Mouse (Mus musculus) ES-E14 (cell line): ENCODE data around the gene BC024978. TPM values are rescaled to one million over a fixed set of nuclear protein-coding genes. Genes with fewer than 3 reads are reported as not detected.

Source experiments
- DNase-seq: peaks from one replicate; pipeline ENCODE4 v3.0.0-alpha.2; 2013; ENCODE audit warnings: low read depth, low spot score
- H3K27ac ChIP-seq: 2 replicates; pipeline ENCODE4 v1.5.1; 2012; ENCODE audit warnings: low read depth, mild to moderate bottlenecking, low read length, moderate library complexity, mixed read lengths; ENCODE audit not compliant: poor library complexity, insufficient read depth, severe bottlenecking
- H3K36me3 ChIP-seq: 2 replicates; pipeline ENCODE4 v1.6.1; 2012; ENCODE audit warnings: mild to moderate bottlenecking, low read length, moderate library complexity, mixed read lengths; ENCODE audit not compliant: control insufficient read depth, poor library complexity, insufficient read depth, severe bottlenecking
- H3K4me1 ChIP-seq, 2 experiments: fragments of 150-350 bp in 1 of 2; sonication (generic) in 1 of 2; 2 replicates each; pipeline ENCODE4 v1.6.1; 2012; ENCODE audit warnings: low read length in 2 of 2, mild to moderate bottlenecking in 1 of 2, mixed read lengths in 1 of 2; ENCODE audit not compliant: control insufficient read depth in 2 of 2, insufficient read depth in 2 of 2, poor library complexity in 1 of 2
- H3K4me3 ChIP-seq, 2 experiments: fragments of 150-350 bp in 1 of 2; sonication (generic) in 1 of 2; 2 replicates each; pipeline ENCODE4 v1.5.1; 2012; ENCODE audit warnings: low read length in 2 of 2, low read depth in 1 of 2, mild to moderate bottlenecking in 1 of 2, mixed read lengths in 1 of 2; ENCODE audit not compliant: insufficient read depth in 1 of 2, poor library complexity in 1 of 2, severe bottlenecking in 1 of 2
- H3K9ac ChIP-seq: 2 replicates; pipeline ENCODE4 v1.6.1; 2012; ENCODE audit warnings: low read depth, mild to moderate bottlenecking, low read length, mixed read lengths; ENCODE audit not compliant: poor library complexity, insufficient read depth, severe bottlenecking
- H3K9me3 ChIP-seq: fragments of 150-350 bp; sonication (generic); 2 replicates; pipeline ENCODE4 v1.6.1; 2012; ENCODE audit warnings: low read depth, mild to moderate bottlenecking, low read length; ENCODE audit not compliant: control insufficient read depth, insufficient read depth
- CHD2 ChIP-seq: IDR thresholded peaks from 2 replicates; pipeline ENCODE4 v1.6.1; 2014; ENCODE audit warnings: mild to moderate bottlenecking, low read depth, low read length, inconsistent platforms
- HCFC1 ChIP-seq: IDR thresholded peaks from 2 replicates; pipeline ENCODE4 v1.6.1; 2012; ENCODE audit warnings: low read length, inconsistent platforms, borderline replicate concordance; ENCODE audit not compliant: insufficient read depth
- MAFK ChIP-seq: IDR thresholded peaks from 2 replicates; pipeline ENCODE4 v1.6.1; 2014; ENCODE audit warnings: mild to moderate bottlenecking, low read depth, low read length, inconsistent platforms; ENCODE audit not compliant: insufficient read depth
- ZC3H11A ChIP-seq: IDR thresholded peaks from 2 replicates; pipeline ENCODE4 v1.6.1; 2012; ENCODE audit warnings: low read depth, mild to moderate bottlenecking, inconsistent platforms, low read length, borderline replicate concordance
- ZNF384 ChIP-seq: IDR thresholded peaks from 2 replicates; pipeline ENCODE4 v1.6.1; 2012; ENCODE audit warnings: low read depth, low read length, inconsistent platforms
- in situ Hi-C, 2 experiments: fragments of 600-800 bp; cut with MboI; formaldehyde crosslinking; loops; one replicate each; pipeline ENCODE4 v1.15.1; 2025; ENCODE audit warnings: low sequenced_read_pairs in 2 of 2, inconsistent platforms in 1 of 2; ENCODE audit not compliant: unreplicated experiment in 2 of 2
- total RNA-seq: library from RNA; depleted of rRNA; stranded (reverse); fragments of 300-350 nt; gene quantifications from 2 replicates; pipeline ENCODE4 v1.2.3, GENCODE M21; 2012

Gene BC024978
- total RNA-seq, 1 experiment, result 12.0 TPM

- no peaks in the 10 kb centered on the region for H3K9me3 ChIP-seq
- peaks cover 2 to 15% of the 10 kb centered on the region in 2 experiments for H3K4me1 ChIP-seq
- peak overlapping the region; percentile 40; the same call in 1 of the 2 replicates for H3K9ac ChIP-seq
- peak overlapping the region in 1 of 2 experiments; percentile 1; a peak in 1 of 4 replicates for H3K4me3 ChIP-seq
- H3K27ac ChIP-seq, result no peak overlapping the region
- peaks cover 82% of the 10 kb centered on the region for H3K36me3 ChIP-seq
- TF ChIP-seq MAFK (no peak), ZNF384 (no peak; the same call in 1 of the 2 replicates), CHD2 (no peak), ZC3H11A (no peak), HCFC1 (no peak)
- no peak for DNase-seq
- in situ Hi-C loops, result no loop called here
Observed at GRCm38 (mm10) chr7:27189271-27189931, 6.2 kb upstream of the BC024978 start.

DNA sequence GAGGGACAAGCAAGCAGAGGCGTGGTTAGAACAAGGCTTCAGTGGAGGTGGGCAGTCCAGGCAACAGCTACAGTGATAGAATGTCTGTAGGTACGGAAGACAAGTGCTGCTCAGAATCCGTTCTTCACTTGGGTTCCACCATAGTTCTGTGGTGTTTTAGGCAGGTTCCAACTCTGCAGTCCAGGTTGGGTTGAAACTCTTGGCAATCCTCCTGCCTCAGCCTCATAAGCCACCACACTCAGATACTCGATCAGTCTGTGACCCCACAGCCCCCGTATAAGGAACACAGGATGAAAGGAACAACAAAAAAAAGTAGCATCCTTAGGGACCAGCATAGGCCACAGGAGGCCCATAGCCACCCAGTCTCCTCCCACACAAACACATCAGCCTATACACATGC, 3.1 kb upstream of the BC024978 start:
- in situ Hi-C loops, result no loop called here
- TF ChIP-seq HCFC1 (no peak), CHD2 (no peak), ZNF384 (no peak), MAFK (no peak), ZC3H11A (no peak)

DNA sequence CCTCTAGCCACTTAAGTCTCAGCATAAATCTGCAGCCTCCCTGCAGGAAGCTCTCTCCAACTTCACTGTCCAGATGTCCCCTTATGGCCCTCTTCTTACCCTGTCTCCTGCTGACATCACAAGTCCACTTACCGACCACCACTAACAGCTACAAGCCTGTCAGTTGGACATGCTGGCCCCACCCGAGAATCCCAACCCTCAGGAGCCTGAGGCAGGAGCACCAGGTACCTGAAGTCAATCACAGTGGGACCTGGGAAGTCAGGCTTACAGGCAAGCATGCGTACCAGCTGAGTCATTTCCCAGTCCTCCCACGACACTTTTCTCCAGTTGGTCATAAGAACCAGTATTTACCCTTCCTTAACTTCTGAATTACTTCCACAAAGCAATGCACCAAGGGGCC, 1.9 kb upstream of the BC024978 start:
- DNase-seq, result no peak
- Histone ChIP-seq H3K9ac (peak overlapping the region; percentile 56; the same call in 1 of the 2 replicates), H3K27ac (no peak overlapping the region), H3K4me1 (peaks cover 4 to 17% of the 10 kb centered on the region in 2 experiments), H3K36me3 (peaks cover 56% of the 10 kb centered on the region), H3K9me3 (no peaks in the 10 kb centered on the region), H3K4me3 (no peak overlapping the region)
- TF ChIP-seq MAFK, result no peak
- no peak for TF ChIP-seq CHD2
- TF ChIP-seq ZC3H11A, result no peak
- TF ChIP-seq HCFC1, result no peak
- TF ChIP-seq ZNF384, result no peak
- in situ Hi-C loops, result no loop called here

More for the DNA sequence above, 3.1 kb upstream of the BC024978 start:
- Histone ChIP-seq H3K9ac (0 out of 2 replicates have a peak overlapping the region, but pooled peaks have one; percentile 14), H3K9me3 (no peaks in the 10 kb centered on the region), H3K36me3 (peaks cover 63% of the 10 kb centered on the region), H3K27ac (no peak overlapping the region), H3K4me3 (no peak overlapping the region), H3K4me1 (peaks cover 4 to 18% of the 10 kb centered on the region in 2 experiments)
- no peak for DNase-seq

DNA sequence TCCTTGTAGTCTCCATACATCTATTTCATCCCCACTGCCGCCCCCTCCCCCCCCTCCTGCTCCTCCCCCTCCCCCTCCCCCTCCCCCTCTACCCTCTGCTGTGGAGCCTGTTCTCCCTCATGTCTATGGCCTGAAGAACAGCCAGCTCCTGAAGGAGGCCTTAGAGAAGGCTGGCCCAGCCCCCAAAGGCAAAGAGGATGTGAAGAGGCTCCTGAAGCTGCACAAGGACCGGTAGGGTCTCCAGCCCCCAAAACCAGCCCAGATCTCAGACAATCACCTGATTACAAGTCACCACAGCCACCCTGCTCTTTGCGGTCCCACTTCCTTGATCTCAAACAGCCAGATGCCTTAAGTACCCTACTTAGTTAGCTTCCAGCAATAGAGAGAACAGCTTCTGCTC, 1.6 kb downstream of the BC024978 start:
- peaks cover 3 to 12% of the 10 kb centered on the region in 2 experiments; a peak in 3 of 4 replicates for H3K4me1 ChIP-seq
- peak overlapping the region; percentile 60 for H3K4me3 ChIP-seq
- H3K9ac ChIP-seq, result peak overlapping the region; percentile 88
- no peaks in the 10 kb centered on the region for H3K9me3 ChIP-seq
- in situ Hi-C loops, result no loop called here
- peaks cover 36% of the 10 kb centered on the region for H3K36me3 ChIP-seq
- no peak for TF ChIP-seq CHD2
- TF ChIP-seq ZC3H11A, result no peak
- no peak for TF ChIP-seq MAFK
- TF ChIP-seq ZNF384, result no peak
- no peak for TF ChIP-seq HCFC1
- H3K27ac ChIP-seq, result peak overlapping the region; percentile 83
- no peak for DNase-seq
